Mouse (Mus musculus) CH12.LX (cell line): ENCODE measurements around the gene Hdac9. TPM values are rescaled to one million over a fixed set of nuclear protein-coding genes. Genes with fewer than 3 reads are reported as not detected.

ENCODE experiments used
- DNase-seq: peaks from one replicate; pipeline ENCODE4 v3.0.0-alpha.2; 2013; ENCODE audit errors: extremely low read depth
- H3K27ac ChIP-seq: 2 replicates; pipeline ENCODE4 v1.5.1; 2012; ENCODE audit warnings: low read depth, mild to moderate bottlenecking, control low read depth, moderate library complexity; ENCODE audit not compliant: insufficient read depth
- H3K27me3 ChIP-seq: replicated peaks from 2 replicates; pipeline ENCODE3; 2012; ENCODE audit warnings: inconsistent platforms
- H3K36me3 ChIP-seq, 2 experiments: replicated peaks in 1 of 2; 2 replicates each; pipeline versions ENCODE3 to v1.6.1; 2012; ENCODE audit warnings: inconsistent platforms in 1 of 2, low read length in 1 of 2, mild to moderate bottlenecking in 1 of 2, mixed read lengths in 1 of 2, moderate library complexity in 1 of 2; ENCODE audit not compliant: control insufficient read depth in 1 of 2, insufficient read depth in 1 of 2
- H3K4me1 ChIP-seq, 2 experiments: 2 replicates each; pipeline ENCODE4 v1.6.1; 2012; ENCODE audit warnings: inconsistent platforms in 1 of 2, moderate library complexity in 1 of 2; ENCODE audit not compliant: insufficient read depth in 2 of 2, control insufficient read depth in 1 of 2
- H3K4me2 ChIP-seq: 2 replicates; pipeline ENCODE4 v1.6.1; 2012; ENCODE audit warnings: low read depth, mild to moderate bottlenecking, control low read depth; ENCODE audit not compliant: poor library complexity, insufficient read depth, severe bottlenecking
- H3K4me3 ChIP-seq, 3 experiments: fragments of 150-350 bp in 1 of 3; sonication (generic) in 1 of 3; replicated peaks in 1 of 3; 2 replicates each; pipeline versions ENCODE3 to v1.5.1; 2011 to 2012; ENCODE audit warnings: low read depth in 2 of 3, low read length in 2 of 3, mild to moderate bottlenecking in 2 of 3, moderate library complexity in 2 of 3, control low read depth in 1 of 3, improper control_type of control experiment in 1 of 3, inconsistent platforms in 1 of 3, mixed read lengths in 1 of 3; ENCODE audit not compliant: poor library complexity in 1 of 3
- H3K79me2 ChIP-seq: replicated peaks from 2 replicates; pipeline ENCODE4 v1.6.1; 2012; ENCODE audit warnings: mild to moderate bottlenecking, moderate library complexity; ENCODE audit not compliant: control insufficient read depth, poor library complexity, insufficient read depth, severe bottlenecking; ENCODE audit errors: extremely low read depth
- H3K9ac ChIP-seq: 2 replicates; pipeline ENCODE4 v1.6.1; 2012; ENCODE audit warnings: low read depth, mild to moderate bottlenecking, control low read depth, moderate library complexity; ENCODE audit not compliant: insufficient read depth
- H3K9me3 ChIP-seq: replicated peaks from 2 replicates; pipeline ENCODE3; 2012; ENCODE audit warnings: low read length, inconsistent platforms, mixed read lengths
- BHLHE40 ChIP-seq: IDR thresholded peaks from 2 replicates; pipeline ENCODE4 v1.6.1; 2011; ENCODE audit warnings: mild to moderate bottlenecking, low read depth, low read length, improper control_type of control experiment
- CHD1 ChIP-seq: IDR thresholded peaks from 2 replicates; pipeline ENCODE4 v1.6.1; 2012; ENCODE audit warnings: low read depth, low read length, improper control_type of control experiment, inconsistent platforms
- CHD2 ChIP-seq: IDR thresholded peaks from 2 replicates; pipeline ENCODE4 v1.6.1; 2011; ENCODE audit warnings: low read length, improper control_type of control experiment
- E2F4 ChIP-seq: IDR thresholded peaks from 2 replicates; pipeline ENCODE4 v1.6.1; 2011; ENCODE audit warnings: low read depth, low read length, improper control_type of control experiment; ENCODE audit not compliant: insufficient replicate concordance
- ELF1 ChIP-seq: IDR thresholded peaks from 2 replicates; pipeline ENCODE4 v1.6.1; 2014; ENCODE audit warnings: low read depth, mild to moderate bottlenecking, inconsistent platforms, low read length, improper control_type of control experiment
- EP300 ChIP-seq: IDR thresholded peaks from 2 replicates; pipeline ENCODE4 v1.6.1; 2011; ENCODE audit warnings: low read length, improper control_type of control experiment
- ETS1 ChIP-seq: conservative IDR thresholded peaks from 2 replicates; pipeline ENCODE4 v1.6.1; 2012; ENCODE audit warnings: low read depth, mild to moderate bottlenecking, inconsistent platforms, low read length, improper control_type of control experiment, moderate library complexity
- IRF4 ChIP-seq: IDR thresholded peaks from 2 replicates; pipeline ENCODE4 v1.6.1; 2014; ENCODE audit warnings: low read depth, mild to moderate bottlenecking, inconsistent platforms, low read length, improper control_type of control experiment
- JUN ChIP-seq: IDR thresholded peaks from 2 replicates; pipeline ENCODE4 v1.6.1; 2011; ENCODE audit warnings: low read depth, mild to moderate bottlenecking, low read length, improper control_type of control experiment, moderate library complexity; ENCODE audit not compliant: insufficient read depth
- JUND ChIP-seq: conservative IDR thresholded peaks from 2 replicates; pipeline ENCODE4 v1.6.1; 2011; ENCODE audit warnings: low read depth, low read length, improper control_type of control experiment
- KAT2A ChIP-seq: IDR thresholded peaks from 2 replicates; pipeline ENCODE4 v1.6.1; 2012; ENCODE audit warnings: low read length, improper control_type of control experiment, inconsistent platforms; ENCODE audit not compliant: insufficient replicate concordance
- MAFK ChIP-seq: IDR thresholded peaks from 2 replicates; pipeline ENCODE4 v1.6.1; 2011; ENCODE audit warnings: low read length, improper control_type of control experiment; ENCODE audit not compliant: insufficient replicate concordance
- MAX ChIP-seq: IDR thresholded peaks from 2 replicates; pipeline ENCODE4 v1.6.1; 2011; ENCODE audit warnings: low read length, improper control_type of control experiment
- MAZ ChIP-seq: IDR thresholded peaks from 2 replicates; pipeline ENCODE4 v1.6.1; 2012; ENCODE audit warnings: low read depth, mild to moderate bottlenecking, inconsistent platforms, low read length, improper control_type of control experiment, moderate library complexity
- NELFE ChIP-seq: IDR thresholded peaks from 2 replicates; pipeline ENCODE4 v1.6.1; 2011; ENCODE audit warnings: low read depth, low read length, improper control_type of control experiment
- PAX5 ChIP-seq: IDR thresholded peaks from 2 replicates; pipeline ENCODE4 v1.6.1; 2012; ENCODE audit warnings: low read length, inconsistent platforms, mixed read lengths
- POLR2AphosphoS2 ChIP-seq: IDR thresholded peaks from 2 replicates; pipeline ENCODE4 v1.6.1; 2011; ENCODE audit warnings: low read depth, low read length, improper control_type of control experiment
- RAD21 ChIP-seq: IDR thresholded peaks from 2 replicates; pipeline ENCODE4 v1.6.1; 2011; ENCODE audit warnings: low read depth, mild to moderate bottlenecking, low read length, improper control_type of control experiment, moderate library complexity
- RCOR1 ChIP-seq: conservative IDR thresholded peaks from 2 replicates; pipeline ENCODE4 v1.6.1; 2012; ENCODE audit warnings: low read depth, mild to moderate bottlenecking, inconsistent platforms, low read length, improper control_type of control experiment
- SIN3A ChIP-seq: IDR thresholded peaks from 2 replicates; pipeline ENCODE4 v1.6.1; 2012; ENCODE audit warnings: low read length, improper control_type of control experiment, inconsistent platforms
- TBP ChIP-seq: conservative IDR thresholded peaks from 2 replicates; pipeline ENCODE4 v1.6.1; 2011; ENCODE audit warnings: low read depth, low read length, improper control_type of control experiment
- USF1 ChIP-seq: IDR thresholded peaks from 2 replicates; pipeline ENCODE4 v1.6.1; 2014; ENCODE audit warnings: low read depth, mild to moderate bottlenecking, inconsistent platforms, low read length, improper control_type of control experiment
- USF2 ChIP-seq: conservative IDR thresholded peaks from 2 replicates; pipeline ENCODE4 v1.6.1; 2011; ENCODE audit warnings: low read depth, low read length, improper control_type of control experiment
- ZC3H11A ChIP-seq: IDR thresholded peaks from 2 replicates; pipeline ENCODE4 v1.6.1; 2012; ENCODE audit warnings: low read depth, mild to moderate bottlenecking, inconsistent platforms, low read length, improper control_type of control experiment
- ZKSCAN1 ChIP-seq: IDR thresholded peaks from 2 replicates; pipeline ENCODE4 v1.6.1; 2012; ENCODE audit warnings: low read depth, inconsistent platforms, low read length, improper control_type of control experiment, borderline replicate concordance
- ZMIZ1 ChIP-seq: IDR thresholded peaks from 2 replicates; pipeline ENCODE4 v1.6.1; 2012; ENCODE audit warnings: low read depth, mild to moderate bottlenecking, inconsistent platforms, low read length, improper control_type of control experiment
- dilution Hi-C: fragments of 300-500 bp; cut with MboI; formaldehyde crosslinking; loops from 2 replicates; pipeline ENCODE4 v1.14.3; 2020; ENCODE audit warnings: low sequenced_read_pairs; ENCODE audit not compliant: extremely low pct_unique_long_range_greater_than_20kb, extremely low pct_ligation_motif_present
- in situ Hi-C: fragments of 300-500 bp; cut with MboI; formaldehyde crosslinking; loops from 3 replicates; pipeline ENCODE4 v1.14.3; 2019; ENCODE audit warnings: low sequenced_read_pairs, low pct_ligation_motif_present, low pct_unique_long_range_greater_than_20kb, mixed read lengths
- polyA plus RNA-seq: library from polyadenylated mRNA; unstranded; fragments of >175 nt; gene quantifications from 2 replicates; pipeline ENCODE4 v1.2.1, GENCODE M21; 2012; ENCODE audit warnings: low read depth; ENCODE audit not compliant: insufficient read length
- total RNA-seq, 2 experiments: library from RNA; depleted of rRNA; stranded (reverse); fragments of 300-350 nt in 1 of 2; fragments of >200 nt in 1 of 2; gene quantifications; 2 replicates each; pipeline ENCODE4 v1.2.3; 2012 to 2014

The Hdac9 gene
- total and polyA plus RNA-seq, 3 experiments: 0.04 to 0.38 (median 0.17) TPM

- in situ Hi-C loops: no loop called here
- Histone ChIP-seq H3K36me3 (no peaks in the 10 kb centered on the region), H3K4me1 (peaks cover 0 to 7% of the 10 kb centered on the region in 2 experiments; a peak in 1 of 4 replicates), H3K79me2 (no peaks in the 10 kb centered on the region), H3K27me3 (no peaks in the 10 kb centered on the region), H3K4me2 (no peak overlapping the region), H3K9ac (no peak overlapping the region), H3K4me3 (no peak overlapping the region), H3K9me3 (no peaks in the 10 kb centered on the region), H3K27ac (no peak overlapping the region)
- dilution Hi-C loops: no loop called here
- no peak for DNase-seq
- TF ChIP-seq MAFK: no peak
- no peak for TF ChIP-seq EP300
- TF ChIP-seq CHD1: no peak
- TF ChIP-seq BHLHE40: no peak
- no peak for TF ChIP-seq MAZ
- TF ChIP-seq USF1: no peak
- no peak for TF ChIP-seq IRF4
- no peak for TF ChIP-seq POLR2AphosphoS2
- no peak for TF ChIP-seq ZKSCAN1
- no peak for TF ChIP-seq RCOR1
- no peak for TF ChIP-seq E2F4
- no peak for TF ChIP-seq ZMIZ1
- TF ChIP-seq ZC3H11A: no peak
- TF ChIP-seq SIN3A: no peak
- TF ChIP-seq USF2: no peak
- no peak for TF ChIP-seq NELFE
- no peak for TF ChIP-seq PAX5
- no peak for TF ChIP-seq RAD21
- TF ChIP-seq MAX: no peak
- no peak for TF ChIP-seq TBP
- TF ChIP-seq, all 38 proteins: peak for 0
These were observed 685.2 kb downstream of the Hdac9 start for GRCm38 (mm10) chr12:34231621-34232150.

- TF ChIP-seq IRF4 (no peak), MAFK (no peak), CHD2 (no peak), ELF1 (no peak), JUND (no peak), PAX5 (no peak), JUN (no peak), USF2 (no peak), ETS1 (no peak), KAT2A (no peak), MAX (no peak), ZC3H11A (no peak)
- no peak for DNase-seq
- Histone ChIP-seq H3K4me3 (no peak overlapping the region), H3K4me2 (no peak overlapping the region), H3K36me3 (no peaks in the 10 kb centered on the region), H3K27me3 (no peaks in the 10 kb centered on the region), H3K27ac (no peak overlapping the region), H3K9me3 (no peaks in the 10 kb centered on the region), H3K79me2 (no peaks in the 10 kb centered on the region), H3K9ac (no peak overlapping the region), H3K4me1 (peaks cover 0 to 11% of the 10 kb centered on the region in 2 experiments; a peak in 1 of 4 replicates)
- in situ Hi-C loops (no loop called here), dilution Hi-C loops (no loop called here)
These were observed 692.4 kb downstream of the Hdac9 start for GRCm38 (mm10) chr12:34224505-34224904.
